Mouse (Mus musculus): ENCODE measurements around the gene Atpaf1.

Gene Atpaf1

DNA sequence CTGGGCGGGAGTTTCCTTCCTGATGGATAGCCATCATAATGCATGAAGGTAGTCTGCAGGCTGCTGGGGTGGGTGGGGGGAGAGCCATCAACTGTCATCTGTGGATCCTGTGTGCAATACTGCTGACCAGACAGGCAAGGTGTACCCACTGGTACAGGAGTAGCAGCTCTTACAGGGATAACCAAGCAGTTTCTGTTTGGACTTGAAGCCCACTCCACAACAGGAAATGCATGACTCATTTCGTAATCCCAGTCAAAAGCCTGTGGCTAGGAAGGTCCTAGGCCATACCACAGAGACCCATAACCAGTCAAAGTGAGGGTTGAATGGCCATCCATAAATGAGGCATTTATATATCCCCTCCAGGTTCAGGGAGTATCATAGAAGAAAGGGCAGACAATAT is 7.0 kb upstream of the Atpaf1 start:
- Histone ChIP-seq H3K36me3 (ENCODE audit: control insufficient read depth, insufficient read depth, low read length, poor library complexity, severe bottlenecking) (peaks cover 6% of the 10 kb centered on the region), H3K27me3 (ENCODE audit: control insufficient read depth, insufficient read depth, low read length, poor library complexity, severe bottlenecking) (no peaks in the 10 kb centered on the region)
- no peak for DNase-seq (ENCODE audit: low read depth, low spot score)

DNA sequence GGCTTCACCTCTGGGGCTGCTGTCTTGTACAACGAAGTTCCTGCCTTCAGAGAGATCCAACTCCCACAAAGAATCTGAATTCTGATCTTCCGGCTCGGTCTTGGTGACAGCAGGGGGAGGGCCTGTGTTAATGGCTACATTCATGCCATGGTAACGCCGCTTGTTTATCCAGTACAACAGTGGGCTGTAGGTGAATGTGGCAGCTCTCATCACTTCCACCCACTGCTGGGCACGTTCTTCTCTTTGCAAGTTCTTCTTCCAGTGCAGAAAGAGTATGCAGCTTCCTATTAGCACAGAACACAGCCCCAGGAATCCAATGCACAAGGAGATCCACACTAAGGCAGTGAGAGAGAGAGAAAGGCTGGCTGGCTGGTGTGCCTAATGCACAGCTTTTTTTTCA is 4.3 kb upstream of the Atpaf1 start:
- H3K36me3 ChIP-seq (ENCODE audit: control insufficient read depth, insufficient read depth, low read length, poor library complexity, severe bottlenecking), result peaks cover 2% of the 10 kb centered on the region
- H3K27me3 ChIP-seq (ENCODE audit: control insufficient read depth, insufficient read depth, low read length, poor library complexity, severe bottlenecking), result no peaks in the 10 kb centered on the region
- no peak for DNase-seq (ENCODE audit: low read depth, low spot score)

DNA sequence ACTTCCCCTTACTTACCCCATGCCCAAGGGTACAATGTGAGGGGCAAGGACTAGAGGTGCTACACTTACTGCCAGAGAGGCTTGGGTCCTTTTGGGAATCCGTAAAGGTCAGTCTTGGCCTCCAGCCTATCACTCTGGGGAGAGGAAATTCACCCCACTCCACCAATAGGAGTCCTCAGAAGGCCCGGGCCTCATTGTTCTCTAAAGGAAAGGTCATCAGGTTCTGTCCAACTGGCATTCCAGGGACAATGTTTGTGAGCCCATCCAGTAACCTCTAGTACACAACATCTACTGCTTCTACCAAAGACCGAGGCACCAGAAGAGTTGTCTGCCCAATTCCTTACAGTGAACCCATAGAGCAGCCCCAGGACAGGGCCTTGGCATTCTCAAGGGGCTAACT is 3.7 kb upstream of the Atpaf1 start, which contains the start of gene Tex38:
Gene Tex38, minus strand, starts transcription at position 101 of the 400 bp plus-strand sequence.
- no peaks in the 10 kb centered on the region for H3K27me3 ChIP-seq (ENCODE audit: control insufficient read depth, insufficient read depth, low read length, poor library complexity, severe bottlenecking)
- no peak for DNase-seq (ENCODE audit: low read depth, low spot score)
- H3K36me3 ChIP-seq (ENCODE audit: control insufficient read depth, insufficient read depth, low read length, poor library complexity, severe bottlenecking), result peaks cover 2% of the 10 kb centered on the region

DNA sequence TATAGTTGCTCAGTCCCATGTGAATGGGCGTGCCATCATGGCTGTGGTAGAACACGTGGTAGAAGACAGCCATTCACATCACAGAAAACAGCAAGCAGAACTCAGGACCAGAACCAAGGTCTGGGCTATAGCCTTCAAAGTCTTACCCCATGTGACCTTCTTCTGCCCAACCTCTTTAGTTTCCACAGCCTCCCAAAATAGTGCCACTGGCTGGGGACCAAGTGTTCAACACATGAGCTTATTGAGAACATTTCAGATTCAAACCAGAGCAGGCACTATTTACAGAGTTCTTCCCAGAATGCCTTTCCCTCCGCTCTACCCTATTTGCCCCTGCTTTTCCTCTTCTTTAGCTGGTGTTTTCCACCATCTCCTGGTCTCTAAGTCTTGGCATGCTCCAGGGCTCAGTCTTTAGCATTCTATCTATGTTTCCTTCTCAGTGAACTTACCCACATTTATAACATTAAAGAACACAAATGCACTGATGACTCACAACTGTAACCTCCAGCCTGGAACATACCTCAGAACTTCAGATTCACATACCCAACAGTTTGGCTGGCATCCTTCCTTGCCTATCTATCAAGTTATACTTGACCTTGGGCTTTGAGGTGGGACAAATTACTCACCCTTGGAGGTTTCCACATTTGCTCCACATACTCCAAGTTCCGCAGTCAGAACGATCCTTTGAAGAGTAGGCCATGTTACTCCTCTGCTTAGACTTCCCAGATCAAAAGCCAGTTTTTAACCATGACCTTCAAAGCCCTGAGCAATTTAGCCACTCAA is 2.4 kb upstream of the Atpaf1 start:
- Histone ChIP-seq H3K36me3 (ENCODE audit: control insufficient read depth, insufficient read depth, low read length, poor library complexity, severe bottlenecking) (no peaks in the 10 kb centered on the region), H3K27me3 (ENCODE audit: control insufficient read depth, insufficient read depth, low read length, poor library complexity, severe bottlenecking) (no peaks in the 10 kb centered on the region)
- DNase-seq (ENCODE audit: low read depth, low spot score), result no peak

DNA sequence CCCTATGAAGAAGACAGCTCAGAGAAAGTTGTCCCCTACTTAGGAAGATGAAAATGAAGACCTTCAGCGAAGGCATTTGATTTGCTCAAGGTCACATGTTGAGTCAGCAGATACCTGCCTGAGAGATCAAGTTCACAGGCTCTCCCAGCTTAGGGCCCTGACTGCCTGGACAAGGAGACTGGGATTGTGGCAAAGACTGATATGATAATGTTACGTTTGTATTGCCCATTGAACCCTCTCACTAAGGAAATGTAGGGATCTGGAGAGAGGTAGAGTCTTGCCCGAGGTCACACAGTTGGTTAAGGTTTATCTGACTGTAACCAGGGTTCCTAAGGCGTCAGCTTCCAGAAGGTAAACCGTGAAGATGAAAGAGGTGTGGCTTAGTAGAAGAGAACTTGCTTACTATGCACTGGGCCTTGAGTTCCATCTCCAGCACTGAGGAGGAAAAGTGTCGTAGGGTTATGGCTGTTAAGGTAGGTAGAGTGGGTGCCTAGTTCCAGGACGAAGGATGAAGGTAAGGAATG is 961 bp downstream of the Atpaf1 start:
- H3K27me3 ChIP-seq (ENCODE audit: control insufficient read depth, insufficient read depth, low read length, poor library complexity, severe bottlenecking), result no peaks in the 10 kb centered on the region
- no peaks in the 10 kb centered on the region; the same call in 1 of the 2 replicates for H3K36me3 ChIP-seq (ENCODE audit: control insufficient read depth, insufficient read depth, low read length, poor library complexity, severe bottlenecking)
- DNase-seq (ENCODE audit: low read depth, low spot score), result no peak

DNA sequence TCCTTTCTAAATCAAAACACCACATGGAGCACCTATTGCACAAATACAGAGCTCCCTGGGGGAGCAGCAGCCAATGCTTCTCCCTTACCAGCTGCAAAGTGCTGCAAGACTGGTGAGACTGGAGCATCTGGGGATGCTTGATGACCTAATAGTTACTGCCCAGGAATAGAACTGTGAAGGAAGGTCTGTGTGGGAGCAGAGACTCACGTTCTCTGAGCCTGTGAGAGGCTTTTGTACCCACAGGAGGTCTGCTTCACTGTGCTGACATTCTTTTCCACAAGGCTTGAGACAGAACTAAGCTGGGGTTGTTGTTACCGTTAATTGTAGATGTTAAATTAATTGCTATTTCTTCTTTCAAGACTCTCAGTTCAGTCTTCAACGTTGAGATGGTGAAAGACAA is 6.3 kb downstream of the Atpaf1 start:
- no peak for DNase-seq (ENCODE audit: low read depth, low spot score)
- Histone ChIP-seq H3K27me3 (ENCODE audit: control insufficient read depth, insufficient read depth, low read length, poor library complexity, severe bottlenecking) (no peaks in the 10 kb centered on the region), H3K36me3 (ENCODE audit: control insufficient read depth, insufficient read depth, low read length, poor library complexity, severe bottlenecking) (peaks cover 2% of the 10 kb centered on the region)

DNA sequence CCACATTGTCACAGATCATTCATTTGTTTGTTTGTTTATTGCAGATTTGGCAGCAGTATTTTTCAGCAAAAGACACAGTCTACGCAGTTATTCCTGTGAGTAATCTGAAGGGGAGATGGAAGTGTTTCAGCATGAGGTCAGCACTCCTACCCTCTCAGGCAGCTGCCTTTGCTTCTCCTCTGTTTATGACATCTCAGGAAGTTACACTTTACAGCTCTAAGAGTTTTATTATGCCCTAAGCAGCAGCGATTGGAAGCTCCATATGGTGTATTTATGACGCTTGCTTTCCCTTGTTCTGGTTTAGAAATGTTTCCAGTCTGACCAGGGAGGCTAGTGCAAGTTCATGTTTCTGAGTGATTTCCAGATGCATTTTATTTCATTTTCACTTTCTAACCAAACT is 10.7 kb downstream of the Atpaf1 start:
- Histone ChIP-seq H3K27me3 (ENCODE audit: control insufficient read depth, insufficient read depth, low read length, poor library complexity, severe bottlenecking) (no peaks in the 10 kb centered on the region), H3K36me3 (ENCODE audit: control insufficient read depth, insufficient read depth, low read length, poor library complexity, severe bottlenecking) (peaks cover 6% of the 10 kb centered on the region)
- no peak for DNase-seq (ENCODE audit: low read depth, low spot score)

DNA sequence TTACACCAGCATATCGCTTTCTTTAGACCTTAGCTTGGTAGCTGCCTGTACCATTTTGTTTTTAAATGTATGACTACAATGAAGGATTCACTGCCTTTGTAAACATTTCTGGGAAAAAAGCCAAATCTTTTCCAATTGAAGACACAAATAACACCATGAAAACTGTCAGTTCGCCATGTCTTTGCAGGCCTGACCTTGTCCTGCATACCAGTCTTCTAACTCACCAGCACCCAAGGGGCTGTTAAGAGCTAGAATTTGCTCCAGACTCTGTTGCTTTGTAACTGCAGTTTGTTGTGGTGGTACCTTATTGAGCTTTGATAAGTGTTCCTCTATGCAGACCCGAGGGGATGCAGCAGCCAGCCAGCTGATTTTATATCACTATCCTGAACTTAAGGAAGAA is 15.4 kb downstream of the Atpaf1 start:
- no peak for DNase-seq (ENCODE audit: low read depth, low spot score)
- peaks cover 11% of the 10 kb centered on the region for H3K36me3 ChIP-seq (ENCODE audit: control insufficient read depth, insufficient read depth, low read length, poor library complexity, severe bottlenecking)

DNA sequence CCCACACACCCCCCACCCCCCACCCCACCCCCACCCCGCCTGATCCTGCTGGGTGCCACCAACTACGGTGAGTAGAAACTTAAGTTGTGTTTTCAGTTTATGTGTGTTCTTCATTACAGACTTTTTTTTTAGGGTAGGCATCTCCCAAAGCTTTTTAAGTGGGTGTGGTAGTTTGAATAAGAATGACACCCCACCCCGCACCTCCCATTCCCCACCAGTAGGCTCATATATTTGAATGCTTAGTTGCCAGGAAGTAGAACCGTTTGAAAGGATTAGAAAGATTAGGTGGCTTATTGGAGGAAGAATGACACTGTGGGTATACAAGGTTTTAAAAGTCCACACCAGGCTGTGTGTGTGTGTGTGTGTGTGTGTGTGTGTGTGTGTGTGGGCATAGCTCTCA is 27.7 kb downstream of the Atpaf1 start:
- peaks cover 2% of the 10 kb centered on the region; the same call in 1 of the 2 replicates for H3K36me3 ChIP-seq (ENCODE audit: control insufficient read depth, insufficient read depth, low read length, poor library complexity, severe bottlenecking)
- no peaks in the 10 kb centered on the region for H3K27me3 ChIP-seq (ENCODE audit: control insufficient read depth, insufficient read depth, low read length, poor library complexity, severe bottlenecking)
- DNase-seq (ENCODE audit: low read depth, low spot score), result no peak

More for the DNA sequence above, 15.4 kb downstream of the Atpaf1 start:
- H3K27me3 ChIP-seq (ENCODE audit: control insufficient read depth, insufficient read depth, low read length, poor library complexity, severe bottlenecking), result no peaks in the 10 kb centered on the region

DNA sequence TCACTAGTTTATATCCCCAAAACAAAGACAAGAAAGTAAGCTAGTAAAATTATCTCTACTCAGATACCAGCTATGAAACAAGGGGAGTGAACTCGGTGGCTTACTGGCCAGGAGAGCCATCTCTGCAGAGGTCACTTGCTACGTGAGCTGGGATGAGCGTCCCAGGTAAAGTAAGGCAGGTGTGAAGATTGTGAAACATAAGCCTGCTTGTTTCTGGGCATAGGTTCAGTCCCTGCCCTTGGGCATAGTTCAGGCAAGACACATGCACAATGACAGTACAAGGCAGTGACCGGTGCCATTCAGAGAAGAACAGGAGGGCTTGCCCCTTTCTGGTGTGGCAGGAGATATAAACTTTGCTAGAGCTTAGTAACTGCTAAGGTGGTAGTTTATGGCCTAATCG is 31.0 kb downstream of the Atpaf1 start:
- no peak for DNase-seq (ENCODE audit: low read depth, low spot score)
- no peaks in the 10 kb centered on the region for H3K27me3 ChIP-seq (ENCODE audit: control insufficient read depth, insufficient read depth, low read length, poor library complexity, severe bottlenecking)
- peaks cover 2% of the 10 kb centered on the region; the same call in 1 of the 2 replicates for H3K36me3 ChIP-seq (ENCODE audit: control insufficient read depth, insufficient read depth, low read length, poor library complexity, severe bottlenecking)

DNA sequence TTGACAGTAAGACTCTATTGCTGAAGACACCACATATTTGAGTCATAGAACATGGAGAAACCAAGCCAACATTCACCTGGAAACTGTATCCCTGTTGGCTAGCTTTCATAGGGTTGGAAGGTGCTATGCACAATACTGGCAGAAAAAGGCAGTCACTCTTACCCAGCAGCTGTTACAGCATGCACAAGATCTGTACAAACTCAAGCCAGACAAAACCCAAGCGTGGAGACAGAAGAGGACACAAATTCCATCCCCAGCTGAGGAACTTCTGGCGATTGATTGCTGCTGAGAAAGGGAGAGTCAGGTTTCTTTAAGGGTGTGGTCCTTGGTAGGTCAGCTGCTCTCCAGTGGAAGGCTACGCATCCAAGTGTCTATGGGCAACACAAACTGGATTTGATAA is 35.6 kb downstream of the Atpaf1 start:
- no peak for DNase-seq (ENCODE audit: low read depth, low spot score)
- Histone ChIP-seq H3K36me3 (ENCODE audit: control insufficient read depth, insufficient read depth, low read length, poor library complexity, severe bottlenecking) (no peaks in the 10 kb centered on the region), H3K27me3 (ENCODE audit: control insufficient read depth, insufficient read depth, low read length, poor library complexity, severe bottlenecking) (no peaks in the 10 kb centered on the region)

DNA sequence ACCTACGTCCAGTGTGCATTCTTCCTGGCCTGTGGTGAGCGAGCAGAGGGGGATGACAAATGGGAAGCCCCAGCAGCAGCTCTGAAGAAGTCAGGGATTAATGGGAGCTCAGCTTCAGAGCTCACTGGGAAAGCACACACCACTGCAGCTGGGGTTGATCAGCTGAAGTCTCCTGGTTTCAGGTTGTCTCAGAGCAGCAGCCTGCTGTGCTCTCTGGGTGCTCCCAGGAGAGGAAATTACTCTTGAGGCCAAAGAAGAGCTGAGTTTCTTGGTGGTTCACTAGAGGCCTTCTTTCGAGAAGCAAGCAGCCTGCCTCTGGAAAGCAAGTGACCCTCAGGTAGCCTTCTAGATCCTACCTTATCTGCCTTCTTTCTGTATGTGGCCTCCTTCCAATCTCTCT is 36.3 kb downstream of the Atpaf1 start:
- Histone ChIP-seq H3K27me3 (ENCODE audit: control insufficient read depth, insufficient read depth, low read length, poor library complexity, severe bottlenecking) (no peaks in the 10 kb centered on the region), H3K36me3 (ENCODE audit: control insufficient read depth, insufficient read depth, low read length, poor library complexity, severe bottlenecking) (no peaks in the 10 kb centered on the region; the same call in 1 of the 2 replicates)
- DNase-seq (ENCODE audit: low read depth, low spot score), result no peak

DNA sequence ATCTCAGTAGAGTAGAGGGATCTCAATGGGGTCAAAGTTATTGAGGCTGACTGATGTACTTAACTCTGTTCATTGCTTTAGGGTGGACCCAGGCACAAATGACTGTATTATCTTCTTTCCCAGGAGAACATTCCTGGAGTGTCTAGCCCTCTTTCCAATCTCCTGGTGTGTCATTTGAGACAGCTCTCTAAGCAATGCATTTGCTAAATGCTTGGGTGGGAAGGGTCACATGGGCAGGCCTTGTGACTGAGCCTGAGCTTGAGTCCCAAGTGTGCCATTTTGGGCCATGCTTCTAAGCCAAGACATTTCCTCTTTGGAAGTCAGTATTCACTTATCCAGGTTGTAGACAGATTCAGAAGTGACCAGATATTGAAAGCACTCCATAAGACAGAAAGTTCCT is 36.8 kb downstream of the Atpaf1 start:
- Histone ChIP-seq H3K27me3 (ENCODE audit: control insufficient read depth, insufficient read depth, low read length, poor library complexity, severe bottlenecking) (no peaks in the 10 kb centered on the region), H3K36me3 (ENCODE audit: control insufficient read depth, insufficient read depth, low read length, poor library complexity, severe bottlenecking) (no peaks in the 10 kb centered on the region; the same call in 1 of the 2 replicates)
- no peak for DNase-seq (ENCODE audit: low read depth, low spot score)

DNA sequence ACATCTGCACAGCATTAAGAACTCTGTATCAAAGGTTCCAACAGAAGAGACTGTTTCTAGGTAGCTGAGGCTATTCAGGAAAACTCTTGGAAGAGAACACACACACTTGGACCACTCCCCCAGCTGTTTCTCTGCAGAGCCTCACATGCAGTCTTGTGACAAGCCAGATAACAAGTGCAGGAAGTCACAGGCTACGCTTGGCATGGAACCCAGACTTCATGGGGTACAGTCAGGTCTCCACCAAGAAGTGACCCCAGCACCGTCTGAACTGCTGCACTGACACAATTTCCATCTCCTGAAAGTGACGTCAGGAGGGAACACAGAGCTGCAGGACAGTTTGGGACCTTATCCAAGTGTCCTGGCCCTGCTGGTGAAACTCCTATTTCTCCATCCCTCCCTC is 37.3 kb downstream of the Atpaf1 start:
- no peak for DNase-seq (ENCODE audit: low read depth, low spot score)
- H3K36me3 ChIP-seq (ENCODE audit: control insufficient read depth, insufficient read depth, low read length, poor library complexity, severe bottlenecking), result no peaks in the 10 kb centered on the region; the same call in 1 of the 2 replicates
- no peaks in the 10 kb centered on the region for H3K27me3 ChIP-seq (ENCODE audit: control insufficient read depth, insufficient read depth, low read length, poor library complexity, severe bottlenecking)

DNA sequence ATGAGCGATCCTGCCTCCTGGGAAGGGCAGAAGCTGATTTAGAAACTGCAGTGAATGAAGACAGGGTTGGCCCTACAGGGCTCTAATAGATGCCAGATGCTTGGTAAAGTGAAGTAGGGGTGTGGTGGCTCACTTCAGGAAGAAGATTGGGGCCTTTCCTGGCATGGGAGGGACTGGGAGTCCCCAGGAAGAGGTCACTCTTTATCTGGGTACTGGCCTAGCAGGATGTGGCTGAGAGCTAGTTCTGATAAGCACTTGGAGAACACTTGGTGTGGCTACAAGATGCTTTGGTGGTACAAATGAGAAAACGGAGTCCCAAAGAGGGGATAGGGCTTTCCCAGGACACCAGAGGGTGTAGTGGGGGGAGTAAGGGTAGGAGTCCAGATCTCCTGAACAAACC is 39.6 kb downstream of the Atpaf1 start:
- no peak for DNase-seq (ENCODE audit: low read depth, low spot score)
- Histone ChIP-seq H3K27me3 (ENCODE audit: control insufficient read depth, insufficient read depth, low read length, poor library complexity, severe bottlenecking) (no peaks in the 10 kb centered on the region), H3K36me3 (ENCODE audit: control insufficient read depth, insufficient read depth, low read length, poor library complexity, severe bottlenecking) (no peaks in the 10 kb centered on the region; the same call in 1 of the 2 replicates)

Data from splenic B cell, adult 2 months (primary cell).